Mouse (Mus musculus) testis, adult 10 weeks (tissue): ENCODE results near the gene Apol8. TPM values are rescaled to one million over a fixed set of nuclear protein-coding genes. Genes with fewer than 3 reads are reported as not detected.

ENCODE experiments used
- polyA plus RNA-seq: library from polyadenylated mRNA; stranded (reverse); fragments of 350-450 nt; fragmentation: Illumina TruSeq; extraction: RNeasy Lipid Tissue Mini Kit (QIAGEN cat#74804); gene quantifications from one replicate; pipeline ENCODE4 v1.2.3, GENCODE M21; 2014; ENCODE audit warnings: low read depth, low replicate concordance

Gene Apol8
- polyA plus RNA-seq, result not detected

GRCm38 (mm10) chr15:77756848-77757247 lies at the start of gene Apol8:
Gene Apol8, minus strand, starts transcription at chr15:77757003.

GRCm38 (mm10) chr15:77728739-77729138 lies 28.1 kb downstream of the Apol8 start, which contains the start of gene Apol9b:
Gene Apol9b, plus strand, starts transcription at chr15:77729039.

GRCm38 (mm10) chr15:77698656-77699055 lies 58.1 kb downstream of the Apol8 start, which contains the start of gene Apol7e:
Gene Apol7e, plus strand, starts transcription at chr15:77698857.

Other genes with a start within 250 kb of the Apol8 start
- gene Apol11a, start 248.7 kb downstream of the Apol8 start, polyA plus RNA-seq, result 0.21 TPM
- gene Apol7c, start 223.7 kb downstream of the Apol8 start, polyA plus RNA-seq, result 2.1 TPM
- gene 1700025B11Rik, start 195.1 kb downstream of the Apol8 start, polyA plus RNA-seq, result 191 TPM
- 0.53 TPM for gene Apol10b, start 160.9 kb downstream of the Apol8 start, polyA plus RNA-seq
- not detected for gene Gm36245, start 157.7 kb downstream of the Apol8 start, polyA plus RNA-seq
- not detected for gene Apol11b, start 113.7 kb downstream of the Apol8 start, polyA plus RNA-seq
- not detected for gene Apol7e, start 58.1 kb downstream of the Apol8 start, polyA plus RNA-seq
- gene Apol9b, start 28.0 kb downstream of the Apol8 start, polyA plus RNA-seq, result not detected
- 1.1 TPM for gene Myh9, start 85.2 kb upstream of the Apol8 start, polyA plus RNA-seq
- 28.1 TPM for gene Txn2, start 172.0 kb upstream of the Apol8 start, polyA plus RNA-seq
- 0.76 TPM for gene Foxred2, start 199.7 kb upstream of the Apol8 start, polyA plus RNA-seq
- gene Eif3d, start 213.8 kb upstream of the Apol8 start, polyA plus RNA-seq, result 40.3 TPM